Mouse (Mus musculus): ENCODE data around the gene Gstt3. TPM values are rescaled to one million over a fixed set of nuclear protein-coding genes. Genes with fewer than 3 reads are reported as not detected.

Gene Gstt3
- polyA plus RNA-seq, 1 experiment = 14.0 TPM

GRCm38 (mm10) chr10:75725449-75725848 is 55.8 kb downstream of the Gstt3 start:
- no peak overlapping the region for H3K4me3 ChIP-seq (ENCODE audit: insufficient read depth, low read length)
- no peak overlapping the region for H3K27ac ChIP-seq (ENCODE audit: insufficient read depth, low read length)
- H3K4me1 ChIP-seq (ENCODE audit: control insufficient read depth, insufficient read depth, low read length) = no peaks in the 10 kb centered on the region
- TF ChIP-seq POLR2A (IDR thresholded peaks at IDR 0.05; ENCODE audit: low read depth, low read length) = no peak
- TF ChIP-seq CTCF (IDR thresholded peaks at IDR 0.05; ENCODE audit: borderline replicate concordance, insufficient read depth, low read length) = no peak

Other genes starting within 250 kb of the Gstt3 start
- gene Lrrc75b, start 221.1 kb downstream of the Gstt3 start, polyA plus RNA-seq (2011; ENCODE audit: insufficient read length, low read depth, missing spikeins) = 1.2 and 3.2 TPM in 2 replicates
- gene Ggt1, start 219.8 kb downstream of the Gstt3 start, polyA plus RNA-seq (2011; ENCODE audit: insufficient read length, low read depth, missing spikeins) = not detected in 2 replicates
- 0.53 and 0.88 TPM in 2 replicates for gene Ggt5, start 192.1 kb downstream of the Gstt3 start, polyA plus RNA-seq (2011; ENCODE audit: insufficient read length, low read depth, missing spikeins)
- 0.80 and 1.1 TPM in 2 replicates for gene Susd2, start 137.4 kb downstream of the Gstt3 start, polyA plus RNA-seq (2011; ENCODE audit: insufficient read length, low read depth, missing spikeins)
- gene Cabin1, start 17.1 kb downstream of the Gstt3 start, polyA plus RNA-seq (2011; ENCODE audit: insufficient read length, low read depth, missing spikeins) = 30.2 and 30.9 TPM in 2 replicates
- gene Ddt, start 8.0 kb downstream of the Gstt3 start, polyA plus RNA-seq (2011; ENCODE audit: insufficient read length, low read depth, missing spikeins) = 40.5 and 42.1 TPM in 2 replicates
- not detected in 2 replicates for gene Gm20441, start 460 bp downstream of the Gstt3 start, polyA plus RNA-seq (2011; ENCODE audit: insufficient read length, low read depth, missing spikeins)
- gene Gstt1, start 17.2 kb upstream of the Gstt3 start, polyA plus RNA-seq (2011; ENCODE audit: insufficient read length, low read depth, missing spikeins) = 8.0 and 17.2 TPM in 2 replicates
- gene Gstt4, start 41.1 kb upstream of the Gstt3 start, polyA plus RNA-seq (2011; ENCODE audit: insufficient read length, low read depth, missing spikeins) = not detected in 2 replicates
- gene Gstt2, start 56.0 kb upstream of the Gstt3 start, polyA plus RNA-seq (2011; ENCODE audit: insufficient read length, low read depth, missing spikeins) = 2.6 and 4.4 TPM in 2 replicates
- gene Mif, start 78.8 kb upstream of the Gstt3 start, polyA plus RNA-seq (2011; ENCODE audit: insufficient read length, low read depth, missing spikeins) = 614 and 763 TPM in 2 replicates
- not detected in 2 replicates for gene Derl3, start 112.0 kb upstream of the Gstt3 start, polyA plus RNA-seq (2011; ENCODE audit: insufficient read length, low read depth, missing spikeins)
- gene Smarcb1, start 140.2 kb upstream of the Gstt3 start, polyA plus RNA-seq (2011; ENCODE audit: insufficient read length, low read depth, missing spikeins) = 56.2 and 77.9 TPM in 2 replicates
- gene Chchd10, start 151.7 kb upstream of the Gstt3 start, polyA plus RNA-seq (2011; ENCODE audit: insufficient read length, low read depth, missing spikeins) = 21.8 and 23.1 TPM in 2 replicates
- gene Mmp11, start 155.1 kb upstream of the Gstt3 start, polyA plus RNA-seq (2011; ENCODE audit: insufficient read length, low read depth, missing spikeins) = 69.2 and 71.0 TPM in 2 replicates
- gene Gm867, start 159.3 kb upstream of the Gstt3 start, polyA plus RNA-seq (2011; ENCODE audit: insufficient read length, low read depth, missing spikeins) = 0.74 TPM in 1 of 2 replicates, not detected in the other
- gene Vpreb3, start 161.6 kb upstream of the Gstt3 start, polyA plus RNA-seq (2011; ENCODE audit: insufficient read length, low read depth, missing spikeins) = not detected in 2 replicates
- gene Gm5134, start 173.1 kb upstream of the Gstt3 start, polyA plus RNA-seq (2011; ENCODE audit: insufficient read length, low read depth, missing spikeins) = not detected in 2 replicates